Mouse (Mus musculus) CH12.LX (cell line): ENCODE results near the gene Zfp281. TPM values are rescaled to one million over a fixed set of nuclear protein-coding genes. Genes with fewer than 3 reads are reported as not detected.

Experiments
- DNase-seq: peaks from one replicate; pipeline ENCODE4 v3.0.0-alpha.2; 2013; ENCODE audit errors: extremely low read depth
- H3K27ac ChIP-seq: 2 replicates; pipeline ENCODE4 v1.5.1; 2012; ENCODE audit warnings: low read depth, mild to moderate bottlenecking, control low read depth, moderate library complexity; ENCODE audit not compliant: insufficient read depth
- H3K27me3 ChIP-seq: replicated peaks from 2 replicates; pipeline ENCODE3; 2012; ENCODE audit warnings: inconsistent platforms
- H3K36me3 ChIP-seq, 2 experiments: replicated peaks in 1 of 2; 2 replicates each; pipeline versions ENCODE3 to v1.6.1; 2012; ENCODE audit warnings: inconsistent platforms in 1 of 2, low read length in 1 of 2, mild to moderate bottlenecking in 1 of 2, mixed read lengths in 1 of 2, moderate library complexity in 1 of 2; ENCODE audit not compliant: control insufficient read depth in 1 of 2, insufficient read depth in 1 of 2
- H3K4me1 ChIP-seq, 2 experiments: 2 replicates each; pipeline ENCODE4 v1.6.1; 2012; ENCODE audit warnings: inconsistent platforms in 1 of 2, moderate library complexity in 1 of 2; ENCODE audit not compliant: insufficient read depth in 2 of 2, control insufficient read depth in 1 of 2
- H3K4me2 ChIP-seq: 2 replicates; pipeline ENCODE4 v1.6.1; 2012; ENCODE audit warnings: low read depth, mild to moderate bottlenecking, control low read depth; ENCODE audit not compliant: poor library complexity, insufficient read depth, severe bottlenecking
- H3K4me3 ChIP-seq, 3 experiments: fragments of 150-350 bp in 1 of 3; sonication (generic) in 1 of 3; replicated peaks in 1 of 3; 2 replicates each; pipeline versions ENCODE3 to v1.5.1; 2011 to 2012; ENCODE audit warnings: low read depth in 2 of 3, low read length in 2 of 3, mild to moderate bottlenecking in 2 of 3, moderate library complexity in 2 of 3, control low read depth in 1 of 3, improper control_type of control experiment in 1 of 3, inconsistent platforms in 1 of 3, mixed read lengths in 1 of 3; ENCODE audit not compliant: poor library complexity in 1 of 3
- H3K79me2 ChIP-seq: replicated peaks from 2 replicates; pipeline ENCODE4 v1.6.1; 2012; ENCODE audit warnings: mild to moderate bottlenecking, moderate library complexity; ENCODE audit not compliant: control insufficient read depth, poor library complexity, insufficient read depth, severe bottlenecking; ENCODE audit errors: extremely low read depth
- H3K9ac ChIP-seq: 2 replicates; pipeline ENCODE4 v1.6.1; 2012; ENCODE audit warnings: low read depth, mild to moderate bottlenecking, control low read depth, moderate library complexity; ENCODE audit not compliant: insufficient read depth
- H3K9me3 ChIP-seq: replicated peaks from 2 replicates; pipeline ENCODE3; 2012; ENCODE audit warnings: low read length, inconsistent platforms, mixed read lengths
- BHLHE40 ChIP-seq: IDR thresholded peaks from 2 replicates; pipeline ENCODE4 v1.6.1; 2011; ENCODE audit warnings: mild to moderate bottlenecking, low read depth, low read length, improper control_type of control experiment
- CHD1 ChIP-seq: IDR thresholded peaks from 2 replicates; pipeline ENCODE4 v1.6.1; 2012; ENCODE audit warnings: low read depth, low read length, improper control_type of control experiment, inconsistent platforms
- ELF1 ChIP-seq: IDR thresholded peaks from 2 replicates; pipeline ENCODE4 v1.6.1; 2014; ENCODE audit warnings: low read depth, mild to moderate bottlenecking, inconsistent platforms, low read length, improper control_type of control experiment
- GABPA ChIP-seq: IDR thresholded peaks from 2 replicates; pipeline ENCODE4 v1.6.1; 2012; ENCODE audit warnings: low read depth, low read length, improper control_type of control experiment, inconsistent platforms; ENCODE audit not compliant: insufficient replicate concordance
- IRF4 ChIP-seq: IDR thresholded peaks from 2 replicates; pipeline ENCODE4 v1.6.1; 2014; ENCODE audit warnings: low read depth, mild to moderate bottlenecking, inconsistent platforms, low read length, improper control_type of control experiment
- JUND ChIP-seq: conservative IDR thresholded peaks from 2 replicates; pipeline ENCODE4 v1.6.1; 2011; ENCODE audit warnings: low read depth, low read length, improper control_type of control experiment
- MAFK ChIP-seq: IDR thresholded peaks from 2 replicates; pipeline ENCODE4 v1.6.1; 2011; ENCODE audit warnings: low read length, improper control_type of control experiment; ENCODE audit not compliant: insufficient replicate concordance
- MEF2A ChIP-seq: IDR thresholded peaks from 2 replicates; pipeline ENCODE4 v1.6.1; 2014; ENCODE audit warnings: low read depth, mild to moderate bottlenecking, inconsistent platforms, low read length, improper control_type of control experiment, borderline replicate concordance
- MXI1 ChIP-seq: IDR thresholded peaks from 2 replicates; pipeline ENCODE4 v1.6.1; 2011; ENCODE audit warnings: mild to moderate bottlenecking, low read depth, low read length, improper control_type of control experiment
- MYC ChIP-seq: IDR thresholded peaks from 2 replicates; pipeline ENCODE4 v1.6.1; 2011; ENCODE audit warnings: low read depth, mild to moderate bottlenecking, improper control_type of control experiment, low read length
- NELFE ChIP-seq: IDR thresholded peaks from 2 replicates; pipeline ENCODE4 v1.6.1; 2011; ENCODE audit warnings: low read depth, low read length, improper control_type of control experiment
- NRF1 ChIP-seq: IDR thresholded peaks from 2 replicates; pipeline ENCODE4 v1.6.1; 2014; ENCODE audit warnings: low read depth, mild to moderate bottlenecking, inconsistent platforms, low read length, improper control_type of control experiment, moderate library complexity
- PAX5 ChIP-seq: IDR thresholded peaks from 2 replicates; pipeline ENCODE4 v1.6.1; 2012; ENCODE audit warnings: low read length, inconsistent platforms, mixed read lengths
- RAD21 ChIP-seq: IDR thresholded peaks from 2 replicates; pipeline ENCODE4 v1.6.1; 2011; ENCODE audit warnings: low read depth, mild to moderate bottlenecking, low read length, improper control_type of control experiment, moderate library complexity
- RCOR1 ChIP-seq: conservative IDR thresholded peaks from 2 replicates; pipeline ENCODE4 v1.6.1; 2012; ENCODE audit warnings: low read depth, mild to moderate bottlenecking, inconsistent platforms, low read length, improper control_type of control experiment
- SIN3A ChIP-seq: IDR thresholded peaks from 2 replicates; pipeline ENCODE4 v1.6.1; 2012; ENCODE audit warnings: low read length, improper control_type of control experiment, inconsistent platforms
- TBP ChIP-seq: conservative IDR thresholded peaks from 2 replicates; pipeline ENCODE4 v1.6.1; 2011; ENCODE audit warnings: low read depth, low read length, improper control_type of control experiment
- TCF12 ChIP-seq: IDR thresholded peaks from 2 replicates; pipeline ENCODE4 v1.6.1; 2014; ENCODE audit warnings: low read depth, mild to moderate bottlenecking, inconsistent platforms, low read length, improper control_type of control experiment
- UBTF ChIP-seq: IDR thresholded peaks from 2 replicates; pipeline ENCODE4 v1.6.1; 2012; ENCODE audit warnings: low read depth, mild to moderate bottlenecking, inconsistent platforms, low read length, improper control_type of control experiment, moderate library complexity
- ZKSCAN1 ChIP-seq: IDR thresholded peaks from 2 replicates; pipeline ENCODE4 v1.6.1; 2012; ENCODE audit warnings: low read depth, inconsistent platforms, low read length, improper control_type of control experiment, borderline replicate concordance
- ZMIZ1 ChIP-seq: IDR thresholded peaks from 2 replicates; pipeline ENCODE4 v1.6.1; 2012; ENCODE audit warnings: low read depth, mild to moderate bottlenecking, inconsistent platforms, low read length, improper control_type of control experiment
- ZNF384 ChIP-seq: IDR thresholded peaks from 2 replicates; pipeline ENCODE4 v1.6.1; 2012; ENCODE audit warnings: low read depth, low read length, improper control_type of control experiment, inconsistent platforms
- dilution Hi-C: fragments of 300-500 bp; cut with MboI; formaldehyde crosslinking; loops from 2 replicates; pipeline ENCODE4 v1.14.3; 2020; ENCODE audit warnings: low sequenced_read_pairs; ENCODE audit not compliant: extremely low pct_unique_long_range_greater_than_20kb, extremely low pct_ligation_motif_present
- in situ Hi-C: fragments of 300-500 bp; cut with MboI; formaldehyde crosslinking; loops from 3 replicates; pipeline ENCODE4 v1.14.3; 2019; ENCODE audit warnings: low sequenced_read_pairs, low pct_ligation_motif_present, low pct_unique_long_range_greater_than_20kb, mixed read lengths
- polyA plus RNA-seq: library from polyadenylated mRNA; unstranded; fragments of >175 nt; gene quantifications from 2 replicates; pipeline ENCODE4 v1.2.1, GENCODE M21; 2012; ENCODE audit warnings: low read depth; ENCODE audit not compliant: insufficient read length
- total RNA-seq, 2 experiments: library from RNA; depleted of rRNA; stranded (reverse); fragments of 300-350 nt in 1 of 2; fragments of >200 nt in 1 of 2; gene quantifications; 2 replicates each; pipeline ENCODE4 v1.2.3; 2012 to 2014

Zfp281 gene
- total and polyA plus RNA-seq, 3 experiments = 17.2 to 39.5 (median 20.7) TPM

- Histone ChIP-seq H3K4me2 (peak overlapping the region; percentile 61), H3K27me3 (no peaks in the 10 kb centered on the region), H3K4me3 (no peak overlapping the region), H3K36me3 (peaks cover 0 to 3% of the 10 kb centered on the region in 2 experiments), H3K9ac (peak overlapping the region; percentile 52), H3K4me1 (peaks cover 25 to 53% of the 10 kb centered on the region in 2 experiments), H3K9me3 (no peaks in the 10 kb centered on the region), H3K79me2 (peaks cover 4% of the 10 kb centered on the region; the same call in 1 of the 2 replicates), H3K27ac (peak overlapping the region; percentile 74)
- DNase-seq = no peak
- in situ Hi-C loops (no loop called here), dilution Hi-C loops (no loop called here)
- no peak for TF ChIP-seq JUND
- peak; percentile 16; the same call in 1 of the 2 replicates for TF ChIP-seq UBTF
Observed at GRCm38 (mm10) chr1:136659917-136660316, 35.2 kb downstream of the Zfp281 start.

DNA sequence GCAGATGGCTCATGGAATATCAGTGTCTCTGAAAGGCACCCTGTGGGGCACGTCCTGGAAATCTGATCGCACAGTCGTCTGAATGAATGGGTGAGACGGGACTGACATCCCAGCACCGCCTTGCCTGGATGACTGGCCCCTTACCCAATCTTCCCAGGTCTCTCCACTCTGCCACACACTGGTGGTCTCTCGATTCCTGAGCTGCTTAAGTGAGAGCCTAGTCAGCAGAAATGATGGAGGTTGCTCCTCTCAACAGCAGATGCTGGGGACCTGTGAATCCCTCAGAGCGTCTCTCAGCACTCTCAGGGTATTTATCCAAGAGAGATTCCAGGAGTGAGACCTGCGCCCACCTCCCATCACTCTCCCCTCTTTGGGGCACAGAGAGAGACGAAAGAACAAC, 36.8 kb downstream of the Zfp281 start:
- peak overlapping the region; percentile 61 for H3K4me2 ChIP-seq
- H3K4me1 ChIP-seq = peaks cover 25 to 52% of the 10 kb centered on the region in 2 experiments
- no peak for DNase-seq
- peaks cover 0 to 3% of the 10 kb centered on the region in 2 experiments for H3K36me3 ChIP-seq
- TF ChIP-seq NELFE (no peak), MAFK (peak; percentile 62; the same call in 1 of the 2 replicates), CHD1 (peak; percentile 66; the same call in 1 of the 2 replicates)
- H3K27ac ChIP-seq = peak overlapping the region; percentile 37; the same call in 1 of the 2 replicates
- no peaks in the 10 kb centered on the region for H3K27me3 ChIP-seq
- dilution Hi-C loops = no loop called here
- H3K9me3 ChIP-seq = no peaks in the 10 kb centered on the region
- H3K9ac ChIP-seq = peak overlapping the region; percentile 52
- H3K79me2 ChIP-seq = peaks cover 4% of the 10 kb centered on the region; the same call in 1 of the 2 replicates
- peak overlapping the region; percentile 43 to 67 (median 50) for H3K4me3 ChIP-seq
- in situ Hi-C loops = no loop called here

DNA sequence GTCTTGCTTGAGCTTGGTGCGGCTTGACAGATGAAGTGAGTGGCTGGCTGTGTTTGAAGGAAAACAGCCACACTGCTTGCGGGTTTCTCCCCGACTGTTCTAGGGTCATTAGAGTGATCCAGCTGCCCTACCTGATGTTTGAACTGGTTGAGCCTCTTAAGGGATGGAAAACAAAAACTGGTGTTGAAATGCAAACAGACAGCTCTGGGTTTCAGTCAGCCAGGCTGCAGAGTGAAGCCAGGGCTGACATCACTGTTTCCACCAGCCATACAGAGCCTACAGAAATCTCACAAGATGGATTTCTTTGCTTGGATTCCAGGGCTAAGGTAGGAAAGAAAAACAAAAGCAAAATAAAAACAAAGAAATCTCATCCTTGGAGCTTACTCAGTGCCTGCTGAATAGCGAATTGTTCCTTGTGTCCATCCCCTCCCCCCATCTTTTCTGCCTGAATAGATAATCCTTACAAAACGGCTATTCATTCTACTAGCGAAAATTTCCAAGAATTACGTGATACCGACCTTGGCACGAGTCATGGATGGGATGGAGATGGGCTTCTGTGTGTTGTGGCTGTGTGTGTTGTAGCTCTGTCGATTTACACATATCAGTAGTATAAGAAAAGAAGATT, 37.4 kb downstream of the Zfp281 start:
- in situ Hi-C loops = no loop called here
- peak; percentile 70 for DNase-seq
- TF ChIP-seq RAD21 (no peak; the same call in 1 of the 2 replicates), ZKSCAN1 (no peak), SIN3A (peak; percentile 64; the same call in 1 of the 2 replicates), PAX5 (no peak), ZNF384 (no peak), MAFK (peak; percentile 13; the same call in 1 of the 2 replicates), MXI1 (peak; percentile 43; the same call in 1 of the 2 replicates), MYC (0 out of 2 replicates have a peak, but pooled peaks have one; percentile 31), ZMIZ1 (0 out of 2 replicates have a peak, but pooled peaks have one; percentile 54), BHLHE40 (peak; percentile 54), IRF4 (peak; percentile 92), TBP (no peak), ELF1 (no peak), UBTF (no peak), TCF12 (peak; percentile 80), GABPA (no peak), MEF2A (peak; percentile 74; the same call in 1 of the 2 replicates), RCOR1 (peak; percentile 47; the same call in 1 of the 2 replicates), NRF1 (no peak), NELFE (no peak)

More for the DNA sequence above, 37.4 kb downstream of the Zfp281 start:
- H3K4me2 ChIP-seq = peak overlapping the region; percentile 61
- peaks cover 0 to 3% of the 10 kb centered on the region in 2 experiments for H3K36me3 ChIP-seq
- peak overlapping the region; percentile 52 for H3K9ac ChIP-seq
- peaks cover 4% of the 10 kb centered on the region; the same call in 1 of the 2 replicates for H3K79me2 ChIP-seq
- peak overlapping the region; percentile 43 to 67 (median 50) for H3K4me3 ChIP-seq
- no peaks in the 10 kb centered on the region for H3K27me3 ChIP-seq
- no peaks in the 10 kb centered on the region for H3K9me3 ChIP-seq
- H3K4me1 ChIP-seq = peaks cover 24 to 47% of the 10 kb centered on the region in 2 experiments
- H3K27ac ChIP-seq = peak overlapping the region; percentile 37; the same call in 1 of the 2 replicates
- dilution Hi-C loops = no loop called here
